Mouse (Mus musculus): ENCODE measurements around the gene Folr1. TPM values are rescaled to one million over a fixed set of nuclear protein-coding genes. Genes with fewer than 3 reads are reported as not detected.

Folr1 gene
- polyA plus RNA-seq (2012; fragmentation: generic; extraction: Trizol), result 0.67 TPM
- long read RNA-seq, experiment 1, result 0 reads
- long read RNA-seq, experiment 2, result 0 reads

DNA sequence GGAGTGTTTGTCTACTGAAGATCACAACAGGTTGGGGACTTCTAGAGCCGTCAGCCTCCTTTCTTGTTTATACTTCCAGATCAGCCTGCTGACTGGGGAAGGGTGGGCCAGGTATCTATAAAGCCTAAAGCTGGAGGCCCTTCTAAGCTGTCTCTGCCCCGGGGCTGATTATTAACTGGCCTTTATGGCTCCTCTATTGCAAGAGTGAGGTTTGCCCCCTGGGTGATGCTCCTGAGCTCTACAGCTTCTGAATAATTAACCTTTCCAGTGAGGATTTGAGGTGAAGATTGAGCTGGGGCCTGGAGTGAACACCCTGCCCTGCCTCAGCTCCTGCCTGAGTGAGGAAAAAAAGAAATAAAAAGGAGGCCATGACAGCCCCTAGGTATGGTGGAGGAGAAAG, at the start of gene Folr1:
TSS of gene Folr1 (minus strand) at position 160 of the 400 bp plus-strand sequence.
- H3K36me3 ChIP-seq (ENCODE audit: control insufficient read depth, insufficient read depth), result no peaks in the 10 kb centered on the region
- H3K79me2 ChIP-seq (ENCODE audit: control insufficient read depth, insufficient read depth), result no peaks in the 10 kb centered on the region
- no peaks in the 10 kb centered on the region for H3K27me3 ChIP-seq (ENCODE audit: control insufficient read depth, insufficient read depth, insufficient read length)
- no peak within 1 kb of the TSS for H3K4me3 ChIP-seq (ENCODE audit: insufficient read depth, poor library complexity, severe bottlenecking)
- H3ac ChIP-seq (ENCODE audit: control insufficient read depth, insufficient read length, low read depth), result no peak within 1 kb of the TSS
- TF ChIP-seq CTCF (IDR thresholded peaks at IDR 0.05; ENCODE audit: control insufficient read depth, insufficient read depth, insufficient read length) (no peak), MYOD1 (IDR thresholded peaks at IDR 0.05; ENCODE audit: control insufficient read depth, insufficient read length, low read depth) (no peak), MYOG (IDR thresholded peaks at IDR 0.05; ENCODE audit: control insufficient read depth, extremely low read depth, insufficient read length) (no peak), FOSL1 (IDR thresholded peaks at IDR 0.05; ENCODE audit: insufficient read depth, low read length, poor library complexity, severe bottlenecking) (no peak), CEBPB (IDR thresholded peaks at IDR 0.05; ENCODE audit: low read depth) (no peak), MAX (IDR thresholded peaks at IDR 0.05) (no peak), USF1 (IDR thresholded peaks at IDR 0.05; ENCODE audit: low read depth) (no peak)
- H3K79me3 ChIP-seq (ENCODE audit: low read depth), result no peaks in the 10 kb centered on the region

DNA sequence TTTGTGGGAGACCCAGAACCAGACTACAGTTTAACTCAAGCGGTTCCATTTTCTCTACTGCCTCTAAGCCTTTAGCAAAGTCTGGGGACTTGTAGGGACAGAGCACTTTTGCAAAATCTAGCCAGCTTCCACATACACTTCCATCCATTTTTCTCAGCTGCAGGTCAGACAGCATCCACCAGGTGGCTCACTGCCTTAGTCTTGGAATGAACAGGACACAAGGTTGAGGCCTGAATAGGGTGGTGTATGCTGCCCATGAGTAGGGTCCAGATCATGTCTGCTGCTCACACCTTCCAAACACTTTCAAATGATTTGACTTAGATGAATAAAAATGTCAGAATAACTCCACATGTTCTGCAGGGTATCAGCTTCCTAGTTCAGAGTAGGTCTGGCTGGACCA, 47.5 kb upstream of the Folr1 start:
- no peak overlapping the region for H3ac ChIP-seq (ENCODE audit: control insufficient read depth, insufficient read length, low read depth)
- no peaks in the 10 kb centered on the region for H3K79me3 ChIP-seq (ENCODE audit: low read depth)
- H3K27me3 ChIP-seq (ENCODE audit: control insufficient read depth, insufficient read depth, insufficient read length), result no peaks in the 10 kb centered on the region
- H3K79me2 ChIP-seq (ENCODE audit: control insufficient read depth, insufficient read depth), result no peaks in the 10 kb centered on the region
- H3K4me3 ChIP-seq (ENCODE audit: insufficient read depth, poor library complexity, severe bottlenecking), result no peak overlapping the region
- peaks cover 8% of the 10 kb centered on the region for H3K36me3 ChIP-seq (ENCODE audit: control insufficient read depth, insufficient read depth)
- TF ChIP-seq CTCF (IDR thresholded peaks at IDR 0.05; ENCODE audit: control insufficient read depth, insufficient read depth, insufficient read length), result peak; percentile 37
- TF ChIP-seq MYOD1 (IDR thresholded peaks at IDR 0.05; ENCODE audit: control insufficient read depth, insufficient read length, low read depth), result no peak
- no peak for TF ChIP-seq CEBPB (IDR thresholded peaks at IDR 0.05; ENCODE audit: low read depth)
- no peak for TF ChIP-seq MAX (IDR thresholded peaks at IDR 0.05)
- no peak for TF ChIP-seq FOSL1 (IDR thresholded peaks at IDR 0.05; ENCODE audit: insufficient read depth, low read length, poor library complexity, severe bottlenecking)

DNA sequence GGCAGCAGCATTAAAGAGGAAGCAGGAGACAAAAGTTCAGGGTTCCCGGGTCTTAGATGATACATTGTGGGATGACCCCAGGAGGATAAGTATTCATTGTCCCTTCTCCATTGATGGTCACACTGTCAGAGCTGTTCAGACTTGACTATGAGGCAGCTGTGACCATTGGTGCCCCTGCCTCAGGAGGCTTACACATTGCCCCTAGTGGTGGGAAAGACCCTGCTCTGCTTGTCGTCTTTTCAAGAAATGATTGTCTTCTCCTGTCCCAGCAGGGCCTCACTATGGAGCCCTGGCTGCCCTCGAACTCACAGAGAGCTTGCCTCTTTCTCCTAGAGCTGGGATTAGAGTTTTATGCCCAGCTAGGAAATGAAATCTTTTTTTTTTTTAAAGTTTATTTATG, 41.4 kb upstream of the Folr1 start:
- Histone ChIP-seq H3K27me3 (ENCODE audit: control insufficient read depth, insufficient read depth, insufficient read length) (no peaks in the 10 kb centered on the region), H3ac (ENCODE audit: control insufficient read depth, insufficient read length, low read depth) (no peak overlapping the region), H3K79me2 (ENCODE audit: control insufficient read depth, insufficient read depth) (peaks cover 24% of the 10 kb centered on the region), H3K4me3 (ENCODE audit: insufficient read depth, poor library complexity, severe bottlenecking) (no peak overlapping the region), H3K79me3 (ENCODE audit: low read depth) (peaks cover 9% of the 10 kb centered on the region), H3K36me3 (ENCODE audit: control insufficient read depth, insufficient read depth) (peaks cover 17% of the 10 kb centered on the region)
- TF ChIP-seq FOSL1 (IDR thresholded peaks at IDR 0.05; ENCODE audit: insufficient read depth, low read length, poor library complexity, severe bottlenecking) (no peak), MYOG (IDR thresholded peaks at IDR 0.05; ENCODE audit: control insufficient read depth, extremely low read depth, insufficient read length) (no peak), MAX (IDR thresholded peaks at IDR 0.05) (no peak), CEBPB (IDR thresholded peaks at IDR 0.05; ENCODE audit: low read depth) (no peak), USF1 (IDR thresholded peaks at IDR 0.05; ENCODE audit: low read depth) (no peak), MYOD1 (IDR thresholded peaks at IDR 0.05; ENCODE audit: control insufficient read depth, insufficient read length, low read depth) (no peak), CTCF (IDR thresholded peaks at IDR 0.05; ENCODE audit: control insufficient read depth, insufficient read depth, insufficient read length) (no peak)

DNA sequence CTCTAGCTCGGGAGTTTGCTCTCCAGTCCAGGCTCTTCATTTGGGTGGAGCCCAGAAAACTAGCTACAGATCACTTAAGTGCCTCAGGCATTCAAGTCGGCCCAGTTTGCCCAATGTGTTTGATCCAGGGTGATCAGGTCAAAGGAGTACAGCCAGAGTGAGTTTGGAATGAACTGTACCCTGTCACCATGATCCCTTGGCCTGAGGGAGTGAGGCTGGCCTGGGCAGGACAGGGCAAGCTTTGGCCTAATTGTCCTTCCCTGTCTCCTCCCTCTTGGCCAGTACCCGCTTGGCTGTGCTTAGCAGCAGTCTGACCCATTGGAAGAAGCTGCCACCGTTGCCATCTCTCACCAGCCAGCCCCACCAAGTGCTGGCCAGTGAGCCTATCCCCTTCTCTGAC, 39.5 kb upstream of the Folr1 start:
- Histone ChIP-seq H3K27me3 (ENCODE audit: control insufficient read depth, insufficient read depth, insufficient read length) (no peaks in the 10 kb centered on the region), H3K79me3 (ENCODE audit: low read depth) (peaks cover 18% of the 10 kb centered on the region), H3ac (ENCODE audit: control insufficient read depth, insufficient read length, low read depth) (no peak overlapping the region), H3K79me2 (ENCODE audit: control insufficient read depth, insufficient read depth) (peaks cover 35% of the 10 kb centered on the region), H3K36me3 (ENCODE audit: control insufficient read depth, insufficient read depth) (peaks cover 17% of the 10 kb centered on the region), H3K4me3 (ENCODE audit: insufficient read depth, poor library complexity, severe bottlenecking) (no peak overlapping the region)
- no peak for TF ChIP-seq MYOG (IDR thresholded peaks at IDR 0.05; ENCODE audit: control insufficient read depth, extremely low read depth, insufficient read length)

DNA sequence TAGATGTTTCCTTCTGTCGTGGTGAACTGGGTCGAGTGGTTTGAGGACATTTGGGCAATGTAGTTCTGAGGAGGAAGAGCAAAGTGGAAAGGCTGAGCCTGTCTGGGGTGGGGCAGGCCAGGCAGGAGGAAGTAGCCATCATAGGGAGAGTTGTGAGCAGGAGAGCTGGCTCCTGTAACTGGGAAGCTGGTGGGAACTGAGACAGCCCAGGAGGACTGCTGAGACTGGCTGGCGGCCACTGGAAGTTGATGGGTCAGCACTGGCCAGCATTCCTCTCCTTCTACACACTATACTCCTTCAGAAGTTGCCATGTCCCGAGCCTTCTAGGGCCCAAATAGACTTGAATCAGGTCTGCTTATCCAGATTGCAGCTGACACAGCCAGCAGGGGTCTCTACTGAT, 37.8 kb upstream of the Folr1 start:
- Histone ChIP-seq H3K36me3 (ENCODE audit: control insufficient read depth, insufficient read depth) (peaks cover 10% of the 10 kb centered on the region), H3K4me3 (ENCODE audit: insufficient read depth, poor library complexity, severe bottlenecking) (no peak overlapping the region), H3K79me2 (ENCODE audit: control insufficient read depth, insufficient read depth) (peaks cover 35% of the 10 kb centered on the region), H3K27me3 (ENCODE audit: control insufficient read depth, insufficient read depth, insufficient read length) (no peaks in the 10 kb centered on the region), H3ac (ENCODE audit: control insufficient read depth, insufficient read length, low read depth) (peak overlapping the region; percentile 6), H3K79me3 (ENCODE audit: low read depth) (peaks cover 18% of the 10 kb centered on the region)
- no peak for TF ChIP-seq CEBPB (IDR thresholded peaks at IDR 0.05; ENCODE audit: low read depth)
- TF ChIP-seq USF1 (IDR thresholded peaks at IDR 0.05; ENCODE audit: low read depth), result no peak
- TF ChIP-seq MYOG (IDR thresholded peaks at IDR 0.05; ENCODE audit: control insufficient read depth, extremely low read depth, insufficient read length), result no peak
- TF ChIP-seq MAX (IDR thresholded peaks at IDR 0.05), result no peak
- no peak for TF ChIP-seq CTCF (IDR thresholded peaks at IDR 0.05; ENCODE audit: control insufficient read depth, insufficient read depth, insufficient read length)

DNA sequence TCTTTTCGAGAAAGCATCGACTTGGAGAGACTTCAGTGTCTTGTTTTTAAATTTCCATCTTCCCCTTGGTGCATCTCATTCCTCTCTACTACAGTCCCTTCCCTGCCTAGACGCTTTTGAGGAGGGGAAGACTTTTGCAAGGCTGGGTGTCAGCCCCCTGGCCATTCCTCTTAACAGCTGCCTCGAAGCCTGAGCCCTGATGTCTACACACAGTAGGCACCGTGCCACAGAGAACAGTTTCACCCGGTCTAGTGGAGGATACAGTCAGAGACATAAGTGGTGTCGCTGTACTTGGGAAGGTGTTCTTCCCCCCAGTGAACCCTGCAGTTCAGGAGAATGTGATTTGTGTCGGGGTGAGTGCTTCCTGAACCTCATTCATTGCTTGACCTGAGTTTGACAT, 36.1 kb upstream of the Folr1 start:
- H3K4me3 ChIP-seq (ENCODE audit: insufficient read depth, poor library complexity, severe bottlenecking), result peak overlapping the region; percentile 71
- no peak for TF ChIP-seq MYOD1 (IDR thresholded peaks at IDR 0.05; ENCODE audit: control insufficient read depth, insufficient read length, low read depth)
- no peak for TF ChIP-seq CEBPB (IDR thresholded peaks at IDR 0.05; ENCODE audit: low read depth)
- no peak for TF ChIP-seq USF1 (IDR thresholded peaks at IDR 0.05; ENCODE audit: low read depth)
- TF ChIP-seq MYOG (IDR thresholded peaks at IDR 0.05; ENCODE audit: control insufficient read depth, extremely low read depth, insufficient read length), result no peak
- TF ChIP-seq CTCF (IDR thresholded peaks at IDR 0.05; ENCODE audit: control insufficient read depth, insufficient read depth, insufficient read length), result no peak
- TF ChIP-seq FOSL1 (IDR thresholded peaks at IDR 0.05; ENCODE audit: insufficient read depth, low read length, poor library complexity, severe bottlenecking), result no peak
- no peak for TF ChIP-seq MAX (IDR thresholded peaks at IDR 0.05)
- H3K27me3 ChIP-seq (ENCODE audit: control insufficient read depth, insufficient read depth, insufficient read length), result no peaks in the 10 kb centered on the region
- peaks cover 35% of the 10 kb centered on the region for H3K79me2 ChIP-seq (ENCODE audit: control insufficient read depth, insufficient read depth)
- H3K36me3 ChIP-seq (ENCODE audit: control insufficient read depth, insufficient read depth), result peaks cover 4% of the 10 kb centered on the region
- H3K79me3 ChIP-seq (ENCODE audit: low read depth), result peaks cover 18% of the 10 kb centered on the region
- peak overlapping the region; percentile 76 for H3ac ChIP-seq (ENCODE audit: control insufficient read depth, insufficient read length, low read depth)
